Mouse (Mus musculus): ENCODE results near the gene Fam120b. TPM values are rescaled to one million over a fixed set of nuclear protein-coding genes. Genes with fewer than 3 reads are reported as not detected.

Gene Fam120b
- polyA plus RNA-seq (2016; fragmentation: Nextera tagmentation; extraction: Ambion mirVana) = 28.0 and 30.7 TPM in 2 replicates

DNA sequence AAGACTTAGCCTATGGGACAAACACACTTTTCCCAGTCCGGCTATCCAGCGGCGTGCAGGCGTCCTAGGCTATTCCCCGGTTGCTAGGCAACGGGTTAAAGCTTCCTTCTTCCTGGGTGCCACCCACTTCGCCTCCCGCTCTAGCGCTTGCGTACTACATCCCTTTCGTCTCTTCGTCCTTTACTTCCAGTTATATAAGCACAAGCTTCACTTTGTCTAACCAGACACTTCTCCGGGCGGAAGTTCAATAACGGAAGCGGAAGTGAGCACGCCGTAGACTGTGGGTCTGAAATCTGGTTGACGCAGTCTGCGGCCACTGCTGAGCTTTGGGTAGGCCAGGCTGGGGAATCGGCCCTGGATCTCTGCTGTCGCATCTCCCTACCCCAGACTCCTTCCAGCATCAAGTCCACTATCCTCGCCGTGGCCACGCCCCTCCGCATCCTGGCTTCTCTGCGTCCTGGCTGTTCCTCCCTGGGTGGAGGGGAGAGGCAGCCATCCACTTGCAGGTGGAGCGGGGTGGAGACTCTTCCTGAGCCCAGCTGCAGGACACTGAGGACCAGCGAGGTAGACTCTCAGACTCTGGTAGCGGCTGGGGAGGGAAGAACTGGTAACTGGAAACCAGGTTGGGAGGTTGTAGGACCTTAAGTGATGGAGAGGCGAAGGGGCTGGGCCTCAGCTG lies at the start of gene Fam120b:
Gene Fam120b (plus strand): TSS at position 206 of the 679 bp plus-strand sequence.
- Histone ChIP-seq H3K36me3 (no peaks in the 10 kb centered on the region), H3K27ac (peak within 1 kb of the TSS; percentile 92), H3K9me3 (no peaks in the 10 kb centered on the region), H3K4me1 (replicated peaks) (peaks cover 30% of the 10 kb centered on the region), H3K27me3 (ENCODE audit: insufficient read depth, poor library complexity, severe bottlenecking) (peaks cover 23% of the 10 kb centered on the region), H3K4me3 (peak within 1 kb of the TSS; percentile 87)
- under 1% methylated on average over 31 of the region's 31 CpGs for WGBS
- peak; percentile 89 for DNase-seq (ENCODE audit: low spot score)

DNA sequence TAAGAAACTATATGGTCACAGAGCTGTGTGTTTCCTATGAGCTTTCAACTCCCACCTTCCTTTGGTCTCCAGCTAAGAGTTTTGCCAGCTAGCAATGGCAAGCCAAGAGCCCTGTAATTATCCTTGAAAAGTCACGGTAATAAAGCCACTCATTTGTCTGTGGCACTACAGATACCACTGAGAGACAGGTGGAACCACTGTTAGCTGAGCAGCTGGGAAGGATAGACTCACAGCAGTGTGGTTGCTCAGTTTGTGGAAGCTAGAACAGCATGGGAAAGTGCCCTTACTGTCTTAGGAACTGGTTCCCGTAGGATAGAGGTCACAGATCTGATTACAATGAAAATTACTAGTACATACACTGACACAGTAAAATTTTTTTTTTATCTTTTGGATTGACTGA lies 45.9 kb upstream of the Fam120b start:
- 84% methylated on average over 2 of the region's 2 CpGs for WGBS
- no peak overlapping the region for H3K4me3 ChIP-seq
- no peak for DNase-seq (ENCODE audit: low spot score)
- no peaks in the 10 kb centered on the region for H3K36me3 ChIP-seq
- no peaks in the 10 kb centered on the region for H3K9me3 ChIP-seq
- peaks cover 11% of the 10 kb centered on the region; the same call in 1 of the 2 replicates for H3K27me3 ChIP-seq (ENCODE audit: insufficient read depth, poor library complexity, severe bottlenecking)
- H3K4me1 ChIP-seq (replicated peaks) = 0 out of 2 replicates have a peak, but pooled peaks cover 6% of the 10 kb centered on the region
- no peak overlapping the region for H3K27ac ChIP-seq

DNA sequence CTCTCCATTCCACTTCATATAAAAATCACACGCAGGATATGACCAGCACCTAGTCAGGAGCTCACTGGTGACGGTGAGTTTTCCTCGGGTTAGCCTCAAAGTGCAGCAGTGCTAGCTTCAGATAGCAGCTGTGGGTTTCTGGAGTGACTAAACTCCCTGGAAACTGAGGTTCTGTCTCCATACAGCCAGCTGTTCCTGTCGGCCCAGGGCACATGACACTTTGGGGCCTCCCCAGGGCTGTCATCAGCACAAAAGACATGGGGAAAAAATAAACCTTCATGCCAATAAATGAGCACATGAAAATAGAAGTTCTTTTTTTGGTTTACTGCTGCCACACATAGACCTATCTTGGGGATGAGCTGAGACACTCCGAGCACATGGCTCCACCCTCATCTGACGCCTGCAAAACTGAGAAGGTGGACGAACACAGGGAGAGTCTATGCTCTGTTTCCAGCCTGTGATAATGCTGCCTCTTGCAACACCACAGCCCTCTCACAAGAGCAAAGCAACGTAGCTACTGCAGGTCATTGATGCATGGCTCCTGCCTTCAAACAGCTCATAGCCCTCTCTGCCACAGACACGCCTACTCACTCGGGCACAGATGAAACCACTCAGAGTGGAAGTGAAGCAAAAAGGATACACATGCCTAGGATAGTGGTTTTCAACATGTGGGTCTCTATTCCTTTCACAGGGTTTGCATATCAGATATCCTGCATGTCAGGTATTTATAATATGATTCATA lies 43.0 kb upstream of the Fam120b start:
- WGBS = 79% methylated on average over 10 of the region's 10 CpGs
- Histone ChIP-seq H3K36me3 (no peaks in the 10 kb centered on the region), H3K27ac (no peak overlapping the region), H3K27me3 (ENCODE audit: insufficient read depth, poor library complexity, severe bottlenecking) (peaks cover 3% of the 10 kb centered on the region; the same call in 1 of the 2 replicates), H3K9me3 (no peaks in the 10 kb centered on the region), H3K4me1 (replicated peaks) (0 out of 2 replicates have a peak, but pooled peaks cover 6% of the 10 kb centered on the region), H3K4me3 (no peak overlapping the region)
- no peak for DNase-seq (ENCODE audit: low spot score)

DNA sequence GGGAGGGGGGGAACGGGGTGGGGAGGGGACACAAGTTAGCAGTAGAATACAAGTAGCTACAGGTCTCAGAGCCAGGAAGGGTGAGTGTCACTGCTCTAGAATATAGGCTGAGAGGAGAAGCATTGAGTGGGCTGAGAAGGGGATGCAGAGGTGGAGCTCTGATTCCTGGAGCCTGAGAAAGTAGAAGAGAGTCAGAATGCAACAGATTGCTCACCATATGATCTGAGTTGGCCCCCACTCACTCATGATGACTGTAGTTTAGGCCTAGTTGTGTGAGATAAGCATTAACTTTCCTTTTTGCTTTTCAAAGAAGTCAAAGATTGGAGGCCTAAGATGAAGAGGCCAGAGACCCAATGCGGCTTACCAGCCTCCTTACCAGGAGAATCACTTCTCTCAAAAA lies 42.0 kb upstream of the Fam120b start:
- H3K4me3 ChIP-seq = no peak overlapping the region
- no peaks in the 10 kb centered on the region for H3K9me3 ChIP-seq
- WGBS = 79% methylated on average over 2 of the region's 2 CpGs
- no peak overlapping the region for H3K27ac ChIP-seq
- H3K36me3 ChIP-seq = no peaks in the 10 kb centered on the region
- 0 out of 2 replicates have a peak, but pooled peaks cover 6% of the 10 kb centered on the region for H3K4me1 ChIP-seq (replicated peaks)
- H3K27me3 ChIP-seq (ENCODE audit: insufficient read depth, poor library complexity, severe bottlenecking) = peaks cover 3% of the 10 kb centered on the region; the same call in 1 of the 2 replicates
- DNase-seq (ENCODE audit: low spot score) = no peak

DNA sequence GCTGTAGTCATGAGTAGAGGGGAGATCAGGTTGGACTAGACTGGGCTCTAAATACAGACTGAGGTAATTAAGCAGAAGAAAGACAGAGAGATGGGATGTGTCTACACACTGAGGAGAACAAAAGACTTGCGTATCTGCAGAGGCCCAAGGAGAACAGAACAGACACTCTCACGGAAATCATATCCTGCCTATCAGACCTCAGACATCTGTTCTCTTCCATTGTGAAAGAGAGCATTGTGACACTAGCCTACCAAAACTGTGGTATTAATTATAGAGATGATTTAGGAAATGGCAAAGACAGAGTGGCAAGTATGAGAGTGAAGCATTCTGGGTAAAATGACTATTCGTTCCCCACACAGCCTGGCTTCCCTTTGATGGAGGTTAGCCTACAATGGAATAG lies 40.9 kb upstream of the Fam120b start:
- WGBS = 89% methylated on average over 3 of the region's 3 CpGs
- Histone ChIP-seq H3K4me3 (no peak overlapping the region), H3K27ac (no peak overlapping the region), H3K4me1 (replicated peaks) (0 out of 2 replicates have a peak, but pooled peaks cover 6% of the 10 kb centered on the region), H3K36me3 (no peaks in the 10 kb centered on the region), H3K27me3 (ENCODE audit: insufficient read depth, poor library complexity, severe bottlenecking) (peaks cover 3% of the 10 kb centered on the region; the same call in 1 of the 2 replicates), H3K9me3 (no peaks in the 10 kb centered on the region)
- DNase-seq (ENCODE audit: low spot score) = no peak

DNA sequence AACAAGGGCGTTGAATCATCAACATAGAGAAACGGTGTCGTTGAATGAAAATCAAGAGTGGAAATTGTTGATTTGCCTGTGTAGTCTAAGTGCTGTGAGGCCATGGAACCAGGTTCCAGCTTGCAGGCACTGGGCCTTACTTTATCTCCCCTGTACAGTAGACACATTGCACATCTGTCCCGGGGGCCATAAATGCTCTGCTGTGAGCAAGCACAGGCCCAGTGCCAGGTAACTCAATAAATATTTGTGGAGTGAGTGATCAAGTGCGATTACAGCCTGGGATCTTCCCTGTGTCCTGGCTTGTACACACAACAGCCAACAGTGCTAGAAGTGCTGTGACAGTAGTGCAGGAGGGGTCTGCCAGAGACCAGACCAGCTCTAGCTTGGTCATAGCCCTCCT lies 39.5 kb upstream of the Fam120b start:
- WGBS = 90% methylated on average over 5 of the region's 5 CpGs
- H3K27ac ChIP-seq = no peak overlapping the region
- H3K36me3 ChIP-seq = no peaks in the 10 kb centered on the region
- H3K27me3 ChIP-seq (ENCODE audit: insufficient read depth, poor library complexity, severe bottlenecking) = peaks cover 1% of the 10 kb centered on the region; the same call in 1 of the 2 replicates
- H3K4me1 ChIP-seq (replicated peaks) = 0 out of 2 replicates have a peak, but pooled peaks cover 6% of the 10 kb centered on the region
- H3K4me3 ChIP-seq = no peak overlapping the region
- no peaks in the 10 kb centered on the region for H3K9me3 ChIP-seq
- DNase-seq (ENCODE audit: low spot score) = no peak

DNA sequence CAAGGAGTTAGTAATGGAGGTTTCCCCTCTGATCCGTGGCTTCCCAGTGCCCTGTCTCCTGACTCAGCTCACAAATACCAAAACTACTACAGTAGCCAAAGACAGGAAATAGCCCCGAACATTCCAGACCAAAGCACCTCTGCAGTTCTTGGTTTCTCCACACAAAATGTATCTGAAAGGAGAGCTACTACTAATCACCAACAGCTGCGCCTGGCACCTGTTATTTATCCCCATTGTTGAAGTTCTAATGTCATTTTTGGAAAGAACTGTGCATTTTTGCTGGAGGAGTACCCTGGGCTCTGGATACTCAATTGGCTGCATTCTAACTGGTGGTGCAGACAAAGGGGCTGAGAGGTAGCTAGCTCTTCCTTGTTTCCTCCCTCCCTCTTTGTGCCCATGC lies 38.9 kb upstream of the Fam120b start:
- Histone ChIP-seq H3K27me3 (ENCODE audit: insufficient read depth, poor library complexity, severe bottlenecking) (no peaks in the 10 kb centered on the region), H3K36me3 (no peaks in the 10 kb centered on the region), H3K27ac (no peak overlapping the region), H3K9me3 (no peaks in the 10 kb centered on the region), H3K4me3 (no peak overlapping the region), H3K4me1 (replicated peaks) (0 out of 2 replicates have a peak, but pooled peaks cover 6% of the 10 kb centered on the region)
- WGBS = 82% methylated on average over 3 of the region's 3 CpGs
- DNase-seq (ENCODE audit: low spot score) = no peak

DNA sequence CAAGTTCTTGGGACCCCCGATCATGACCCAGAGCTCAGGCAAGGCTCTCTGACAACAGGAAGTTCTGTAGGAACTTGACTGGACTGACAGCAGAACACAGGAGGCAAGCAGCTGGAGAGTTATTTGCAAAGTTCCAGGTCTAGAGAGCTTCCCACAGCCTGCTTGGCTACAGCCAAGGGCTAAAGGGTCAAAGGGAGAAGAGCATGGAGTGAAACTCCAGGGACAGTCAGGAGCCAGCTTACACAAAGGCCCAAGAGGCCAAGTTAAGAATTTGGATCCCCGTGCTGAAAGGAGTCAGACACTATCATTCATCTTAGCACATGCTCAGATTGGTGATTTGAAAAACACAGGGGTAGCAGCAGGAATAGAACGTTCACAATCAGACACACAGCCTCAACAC lies 32.3 kb upstream of the Fam120b start:
- H3K9me3 ChIP-seq = no peaks in the 10 kb centered on the region
- 79% methylated on average over 3 of the region's 3 CpGs for WGBS
- peaks cover 8% of the 10 kb centered on the region for H3K4me1 ChIP-seq (replicated peaks)
- no peak overlapping the region for H3K27ac ChIP-seq
- H3K4me3 ChIP-seq = no peak overlapping the region
- peaks cover 4% of the 10 kb centered on the region; the same call in 1 of the 2 replicates for H3K27me3 ChIP-seq (ENCODE audit: insufficient read depth, poor library complexity, severe bottlenecking)
- H3K36me3 ChIP-seq = peaks cover 27% of the 10 kb centered on the region
- DNase-seq (ENCODE audit: low spot score) = no peak

DNA sequence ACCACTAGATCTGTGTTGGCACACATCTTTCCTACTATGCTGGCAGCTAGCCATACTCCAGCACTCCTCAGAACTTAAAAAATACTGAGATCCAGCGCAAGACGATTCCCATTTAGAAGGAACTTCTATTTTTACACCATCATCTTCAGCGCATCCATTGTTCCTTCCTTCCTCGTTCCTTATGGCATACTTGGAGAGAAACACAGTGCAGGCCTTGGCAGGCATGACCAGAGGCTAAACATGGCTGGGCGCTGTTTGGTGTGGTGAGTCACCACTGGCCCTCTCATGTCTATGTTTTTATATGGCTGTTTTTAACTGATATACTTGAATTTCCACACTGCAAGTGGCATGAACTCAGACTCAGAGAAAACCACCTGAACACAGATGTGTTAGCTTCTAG lies 30.4 kb upstream of the Fam120b start:
- H3K4me3 ChIP-seq = no peak overlapping the region
- no peaks in the 10 kb centered on the region for H3K9me3 ChIP-seq
- H3K27me3 ChIP-seq (ENCODE audit: insufficient read depth, poor library complexity, severe bottlenecking) = peaks cover 13% of the 10 kb centered on the region
- H3K4me1 ChIP-seq (replicated peaks) = peaks cover 28% of the 10 kb centered on the region
- WGBS = 86% methylated on average over 5 of the region's 5 CpGs
- H3K36me3 ChIP-seq = peaks cover 47% of the 10 kb centered on the region
- DNase-seq (ENCODE audit: low spot score) = no peak
- H3K27ac ChIP-seq = no peak overlapping the region

DNA sequence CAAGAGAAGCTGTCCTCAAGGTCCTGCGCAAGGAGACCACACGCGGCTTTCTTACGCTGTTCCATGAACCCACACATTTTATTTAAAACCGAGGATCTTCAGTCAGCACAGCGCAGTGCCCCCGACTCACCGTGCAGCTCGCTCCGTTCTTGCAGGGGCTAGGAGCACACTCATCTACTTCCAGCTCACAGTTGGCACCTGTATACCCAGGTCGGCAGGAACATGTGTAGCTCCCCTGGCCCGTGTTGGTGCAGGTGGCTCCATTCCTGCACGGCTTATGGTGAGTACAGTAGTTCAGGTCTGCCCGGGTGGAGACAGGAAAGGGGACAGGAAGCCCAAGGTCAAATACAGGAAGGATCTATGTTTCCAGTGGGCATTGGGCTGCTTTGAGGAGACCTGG lies 25.6 kb upstream of the Fam120b start:
- Histone ChIP-seq H3K27me3 (ENCODE audit: insufficient read depth, poor library complexity, severe bottlenecking) (peaks cover 44% of the 10 kb centered on the region), H3K36me3 (peaks cover 79% of the 10 kb centered on the region), H3K27ac (peak overlapping the region; percentile 69; the same call in 1 of the 2 replicates), H3K4me3 (peak overlapping the region; percentile 41), H3K4me1 (replicated peaks) (peaks cover 71% of the 10 kb centered on the region), H3K9me3 (no peaks in the 10 kb centered on the region)
- WGBS = 94% methylated on average over 14 of the region's 14 CpGs
- no peak for DNase-seq (ENCODE audit: low spot score)

DNA sequence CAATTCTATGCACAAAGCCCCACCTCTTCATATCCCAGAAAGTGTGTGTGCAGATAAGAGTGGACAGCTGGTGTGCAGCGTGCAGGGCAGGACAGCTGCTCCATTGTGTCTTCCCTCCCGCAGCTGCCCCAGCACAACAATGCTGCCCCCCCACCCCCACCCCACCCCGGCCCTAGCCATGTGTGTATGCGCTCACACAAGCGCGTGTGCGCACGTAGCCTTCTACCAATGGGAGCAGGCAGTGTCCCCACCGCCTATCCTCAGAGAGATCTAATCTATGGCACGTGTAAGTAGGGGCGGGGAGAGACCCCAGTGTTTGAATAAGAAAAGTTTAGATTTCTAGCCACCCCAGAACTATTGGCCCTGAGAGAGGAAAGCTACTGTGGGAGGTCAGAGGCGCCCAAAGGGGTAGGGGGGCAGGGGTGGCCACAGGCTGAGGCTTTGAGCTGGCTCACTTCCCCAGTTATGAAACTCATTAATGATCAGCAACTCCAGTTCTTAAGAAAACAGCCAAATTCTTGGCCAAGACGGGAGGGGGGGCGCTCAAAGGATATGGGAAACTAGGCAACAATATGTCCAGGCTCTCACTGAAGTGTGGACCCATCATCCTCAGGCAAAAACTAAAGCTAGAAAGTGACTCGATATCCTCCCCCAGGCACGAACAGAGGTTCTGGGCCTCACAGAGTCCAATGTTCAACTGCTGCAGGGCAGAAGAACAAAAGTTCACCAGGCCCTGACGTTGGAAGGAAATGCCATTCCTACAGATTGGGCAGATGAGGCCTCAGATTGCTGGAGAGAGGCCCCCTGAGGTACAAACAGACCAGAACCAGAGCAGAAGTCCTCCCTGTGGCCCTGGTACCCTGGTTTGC lies 23.8 kb upstream of the Fam120b start:
- H3K27ac ChIP-seq = peak overlapping the region; percentile 98
- peaks cover 59% of the 10 kb centered on the region for H3K27me3 ChIP-seq (ENCODE audit: insufficient read depth, poor library complexity, severe bottlenecking)
- H3K4me3 ChIP-seq = peak overlapping the region; percentile 82
- H3K36me3 ChIP-seq = peaks cover 67% of the 10 kb centered on the region
- peak; percentile 84 for DNase-seq (ENCODE audit: low spot score)
- peaks cover 87% of the 10 kb centered on the region for H3K4me1 ChIP-seq (replicated peaks)
- no peaks in the 10 kb centered on the region for H3K9me3 ChIP-seq
- 28% methylated on average over 17 of the region's 17 CpGs for WGBS

DNA sequence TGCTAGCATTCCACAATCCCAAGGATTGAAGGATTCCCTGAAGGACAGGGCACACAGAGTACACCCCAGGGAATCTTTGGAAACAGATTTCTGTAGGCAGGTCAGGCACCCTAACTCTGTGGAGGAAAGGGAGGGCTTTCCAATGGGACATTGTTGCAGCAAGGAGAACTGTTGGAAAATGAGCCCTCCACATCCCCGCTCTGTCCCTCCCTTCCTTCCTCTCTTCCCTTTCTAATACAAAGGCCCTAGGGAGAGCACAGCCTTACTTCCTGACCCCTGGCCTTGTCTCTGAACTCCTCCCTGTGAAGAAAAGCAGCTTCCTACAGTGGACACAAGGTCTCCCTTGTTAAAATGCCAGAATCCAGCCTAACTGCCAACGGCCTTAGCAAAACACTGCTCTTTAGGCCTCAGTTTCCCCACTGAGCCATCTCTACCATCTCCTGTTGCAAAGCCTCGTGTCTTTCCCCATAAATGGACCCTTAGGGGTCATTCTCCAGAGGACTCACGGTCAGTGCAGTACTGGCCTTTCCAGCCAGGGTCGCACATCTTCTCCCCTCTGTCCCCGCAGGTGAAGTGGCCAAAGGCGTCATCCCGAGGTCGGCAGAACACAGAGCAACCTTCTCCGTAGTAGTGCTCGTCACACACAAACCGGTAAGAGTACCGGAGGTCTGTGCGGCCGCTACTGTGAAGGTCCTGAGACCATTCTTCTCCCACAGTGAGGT lies 22.9 kb upstream of the Fam120b start:
- H3K36me3 ChIP-seq = peaks cover 58% of the 10 kb centered on the region
- peaks cover 64% of the 10 kb centered on the region for H3K27me3 ChIP-seq (ENCODE audit: insufficient read depth, poor library complexity, severe bottlenecking)
- no peaks in the 10 kb centered on the region for H3K9me3 ChIP-seq
- WGBS = 52% methylated on average over 15 of the region's 15 CpGs
- peak overlapping the region; percentile 82 for H3K4me3 ChIP-seq
- peaks cover 91% of the 10 kb centered on the region for H3K4me1 ChIP-seq (replicated peaks)
- no peak for DNase-seq (ENCODE audit: low spot score)
- peak overlapping the region; percentile 98 for H3K27ac ChIP-seq

Data from hindbrain, embryonic 10.5 days (tissue).